ENCODE assay signal across 13 mouse cellular contexts in genomic region chr4:56685696-56686095, GRCm38 (mm10). TPM values are rescaled to one million over a fixed set of nuclear protein-coding genes. Genes with fewer than 3 reads are reported as not detected.
DNase-seq lines count a peak whose midpoint lies in the region; ATAC-seq and TF ChIP-seq lines count a peak whose summit lies in the region.
"Had no signal": no experiment of that assay in that cellular context is flagged by ENCODE, and none has a peak within 500 bp of the region (broad histone marks: within the 10 kb centered on the region; RNA-seq: fewer than 3 reads in every experiment).

No protein-coding gene starts in this region.

- H3K9me3 ChIP-seq in heart, embryonic 12.5 days (replicated peaks) = no peaks in the 10 kb centered on the region
- H3K9me3 ChIP-seq in midbrain, embryonic 10.5 days (replicated peaks) = no peaks in the 10 kb centered on the region
- H3K9me3 ChIP-seq in stomach, postnatal 0 days (ENCODE audit: control insufficient read depth, low read length) = no peaks in the 10 kb centered on the region

- TF ChIP-seq CTCF in stomach, postnatal 0 days (IDR thresholded peaks at IDR 0.05; ENCODE audit: low read depth) = no peak

- no peaks in the 10 kb centered on the region for H3K36me3 ChIP-seq in heart, embryonic 12.5 days
- H3K36me3 ChIP-seq in midbrain, embryonic 10.5 days = no peaks in the 10 kb centered on the region
- no peaks in the 10 kb centered on the region for H3K36me3 ChIP-seq in stomach, postnatal 0 days (ENCODE audit: control insufficient read depth, insufficient read depth, low read length)

- DNase-seq in heart, postnatal 4 days = no peak
- DNase-seq in retina, embryonic 14.5 days (ENCODE audit: low spot score) = peak; percentile 8
- no peak for DNase-seq in retina, postnatal 1 day
- no peak for DNase-seq in midbrain, embryonic 10.5 days (ENCODE audit: low spot score)
- no peak for DNase-seq in stomach, postnatal 0 days (ENCODE audit: low spot score)
- DNase-seq in T-cell, adult 2 months (ENCODE audit: low spot score) = no peak
- no peak for DNase-seq in testis, postnatal 10 days (ENCODE audit: low spot score)

- no peak for ATAC-seq in heart, embryonic 12.5 days (ENCODE audit: insufficient number of reproducible peaks, low FRiP score)
- ATAC-seq in stomach, postnatal 0 days (ENCODE audit: low FRiP score, low TSS enrichment) = no peak

- H3K27me3 ChIP-seq in heart, embryonic 12.5 days (replicated peaks) = peaks cover 6% of the 10 kb centered on the region; the same call in 1 of the 2 replicates
- peaks cover 3% of the 10 kb centered on the region; the same call in 1 of the 2 replicates for H3K27me3 ChIP-seq in midbrain, embryonic 10.5 days (ENCODE audit: low read depth, poor library complexity, severe bottlenecking)
- no peaks in the 10 kb centered on the region for H3K27me3 ChIP-seq in stomach, postnatal 0 days (ENCODE audit: control insufficient read depth, insufficient read depth, low read length)

- no peak overlapping the region for H3K27ac ChIP-seq in heart, embryonic 12.5 days (ENCODE audit: poor library complexity, severe bottlenecking)
- H3K27ac ChIP-seq in midbrain, embryonic 10.5 days (replicated peaks) = no peak overlapping the region; the same call in 1 of the 2 replicates
- H3K27ac ChIP-seq in stomach, postnatal 0 days (replicated peaks) = no peak overlapping the region

- H3K4me2 ChIP-seq in heart, embryonic 12.5 days = peak overlapping the region; percentile 45
- peak overlapping the region; percentile 32 for H3K4me2 ChIP-seq in stomach, postnatal 0 days (replicated peaks; ENCODE audit: low read depth)

- no peak overlapping the region for H3K4me3 ChIP-seq in heart, embryonic 12.5 days
- peak overlapping the region; percentile 29; the same call in 1 of the 2 replicates for H3K4me3 ChIP-seq in midbrain, embryonic 10.5 days
- no peak overlapping the region for H3K4me3 ChIP-seq in stomach, postnatal 0 days (ENCODE audit: low read depth, low read length)
- H3K4me3 ChIP-seq: erythroblast, embryonic 14.5 days had no signal

- peaks cover 6% of the 10 kb centered on the region; the same call in 1 of the 2 replicates for H3K4me1 ChIP-seq in heart, embryonic 12.5 days (replicated peaks)
- H3K4me1 ChIP-seq in midbrain, embryonic 10.5 days = peaks cover 7% of the 10 kb centered on the region
- no peaks in the 10 kb centered on the region for H3K4me1 ChIP-seq in stomach, postnatal 0 days (replicated peaks; ENCODE audit: control insufficient read depth, insufficient read depth)

- WGBS in heart, embryonic 12.5 days = 58% methylated on average over 8 of the region's 8 CpGs
- 64% methylated on average over 8 of the region's 8 CpGs for WGBS in midbrain, embryonic 10.5 days
- WGBS in stomach, postnatal 0 days = 65% methylated on average over 8 of the region's 8 CpGs

- TF ChIP-seq EP300 in stomach, postnatal 0 days (optimal IDR thresholded peaks at IDR 0.05) = no peak

- H3K9ac ChIP-seq in heart, embryonic 12.5 days = peak overlapping the region; percentile 41; the same call in 1 of the 2 replicates
- H3K9ac ChIP-seq in stomach, postnatal 0 days (ENCODE audit: low read length) = no peak overlapping the region

RNA-seq across cellular contexts. Expression of gene Gm26657, which starts 54.2 kb away (rescaled TPM):
- polyA plus RNA-seq in heart, embryonic 12.5 days (2016; fragmentation: Nextera tagmentation; extraction: Ambion mirVana) = not detected in 2 replicates
- total RNA-seq in heart, postnatal 4 days (2021) = not detected
- not detected in 2 replicates for polyA plus RNA-seq in midbrain, embryonic 10.5 days (2016; fragmentation: Nextera tagmentation; extraction: Ambion mirVana)
- polyA plus RNA-seq in stomach, postnatal 0 days (2015; fragmentation: Nextera tagmentation; extraction: Ambion mirVana) = not detected in 2 replicates
- total RNA-seq: left cerebral cortex, postnatal 25 days had no signal
- polyA plus RNA-seq: CD4-positive, CD25-positive, alpha-beta regulatory T cell, adult 4 months; erythroblast, embryonic 14.5 days; gonadal fat pad, adult 2 months; lung, adult 2 months had no signal

RNA-seq across cellular contexts. Expression of gene Actl7b, which starts 55.5 kb away (rescaled TPM):
- not detected in 2 replicates for polyA plus RNA-seq in heart, embryonic 12.5 days (2016; fragmentation: Nextera tagmentation; extraction: Ambion mirVana)
- total RNA-seq in heart, postnatal 4 days (2021) = not detected
- polyA plus RNA-seq in midbrain, embryonic 10.5 days (2016; fragmentation: Nextera tagmentation; extraction: Ambion mirVana) = not detected in 2 replicates
- not detected in 2 replicates for polyA plus RNA-seq in stomach, postnatal 0 days (2015; fragmentation: Nextera tagmentation; extraction: Ambion mirVana)
- polyA plus RNA-seq: CD4-positive, CD25-positive, alpha-beta regulatory T cell, adult 4 months; erythroblast, embryonic 14.5 days had no signal

RNA-seq across cellular contexts. Expression of gene Actl7a, which starts 57.5 kb away (rescaled TPM):
- polyA plus RNA-seq in heart, embryonic 12.5 days (2016; fragmentation: Nextera tagmentation; extraction: Ambion mirVana) = not detected in 2 replicates
- not detected for total RNA-seq in heart, postnatal 4 days (2021)
- not detected in 2 replicates for polyA plus RNA-seq in midbrain, embryonic 10.5 days (2016; fragmentation: Nextera tagmentation; extraction: Ambion mirVana)
- polyA plus RNA-seq in stomach, postnatal 0 days (2015; fragmentation: Nextera tagmentation; extraction: Ambion mirVana) = not detected in 2 replicates
- total RNA-seq: left cerebral cortex, postnatal 25 days had no signal
- polyA plus RNA-seq: CD4-positive, CD25-positive, alpha-beta regulatory T cell, adult 4 months; erythroblast, embryonic 14.5 days; lung, adult 2 months had no signal
